Mouse (Mus musculus): ENCODE results near the gene Padi1. TPM values are rescaled to one million over a fixed set of nuclear protein-coding genes. Genes with fewer than 3 reads are reported as not detected.

Gene Padi1
- polyA plus RNA-seq, 1 experiment from 2014 or later = 0.12 TPM

GRCm38 (mm10) chr4:140776623-140777022, 69.0 kb downstream of the Padi1 start:
- Histone ChIP-seq H3K4me2 (replicated peaks) (no peak overlapping the region), H3K9me3 (no peaks in the 10 kb centered on the region), H3K27me3 (no peaks in the 10 kb centered on the region), H3K4me1 (0 out of 2 replicates have a peak, but pooled peaks cover 4% of the 10 kb centered on the region), H3K27ac (no peak overlapping the region), H3K9ac (no peak overlapping the region), H3K4me3 (no peak overlapping the region), H3K36me3 (no peaks in the 10 kb centered on the region)
- no peak for ATAC-seq (ENCODE audit: insufficient number of reproducible peaks, insufficient read depth, low FRiP score, low TSS enrichment)
- 74% methylated on average over 13 of the region's 13 CpGs for WGBS

- H3K4me2 ChIP-seq (replicated peaks) = no peak overlapping the region
- no peak overlapping the region for H3K4me3 ChIP-seq
- no peaks in the 10 kb centered on the region for H3K27me3 ChIP-seq
- no peaks in the 10 kb centered on the region for H3K36me3 ChIP-seq
- 0 out of 2 replicates have a peak, but pooled peaks cover 4% of the 10 kb centered on the region for H3K4me1 ChIP-seq
- H3K9me3 ChIP-seq = no peaks in the 10 kb centered on the region
- 89% methylated on average over 10 of the region's 10 CpGs for WGBS
- ATAC-seq (ENCODE audit: insufficient number of reproducible peaks, insufficient read depth, low FRiP score, low TSS enrichment) = no peak
- no peak overlapping the region for H3K27ac ChIP-seq
- H3K9ac ChIP-seq = no peak overlapping the region
Measured at GRCm38 (mm10) chr4:140775876-140776275, 69.7 kb downstream of the Padi1 start.

DNA sequence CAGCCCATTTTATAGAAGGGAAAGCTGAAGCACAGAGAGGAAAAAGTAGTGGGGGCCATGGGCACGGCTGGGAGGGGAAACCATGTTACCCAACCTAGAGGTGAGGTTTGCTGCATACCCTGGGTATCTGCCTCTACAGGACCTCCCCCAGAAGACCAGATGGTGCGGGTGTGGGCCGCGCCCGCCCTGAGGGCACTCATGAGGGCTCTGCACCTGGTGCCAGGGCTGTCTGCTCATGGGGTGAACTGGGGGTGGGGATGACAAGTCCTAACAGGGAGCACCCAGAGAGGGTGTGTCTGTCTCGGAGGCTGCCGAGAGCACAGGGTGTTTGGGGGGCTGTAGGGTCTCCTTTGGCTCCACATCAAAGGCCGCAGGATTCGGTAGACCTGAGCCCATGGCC, 70.7 kb downstream of the Padi1 start:
- no peak for ATAC-seq (ENCODE audit: insufficient number of reproducible peaks, insufficient read depth, low FRiP score, low TSS enrichment)
- 92% methylated on average over 9 of the region's 9 CpGs for WGBS

DNA sequence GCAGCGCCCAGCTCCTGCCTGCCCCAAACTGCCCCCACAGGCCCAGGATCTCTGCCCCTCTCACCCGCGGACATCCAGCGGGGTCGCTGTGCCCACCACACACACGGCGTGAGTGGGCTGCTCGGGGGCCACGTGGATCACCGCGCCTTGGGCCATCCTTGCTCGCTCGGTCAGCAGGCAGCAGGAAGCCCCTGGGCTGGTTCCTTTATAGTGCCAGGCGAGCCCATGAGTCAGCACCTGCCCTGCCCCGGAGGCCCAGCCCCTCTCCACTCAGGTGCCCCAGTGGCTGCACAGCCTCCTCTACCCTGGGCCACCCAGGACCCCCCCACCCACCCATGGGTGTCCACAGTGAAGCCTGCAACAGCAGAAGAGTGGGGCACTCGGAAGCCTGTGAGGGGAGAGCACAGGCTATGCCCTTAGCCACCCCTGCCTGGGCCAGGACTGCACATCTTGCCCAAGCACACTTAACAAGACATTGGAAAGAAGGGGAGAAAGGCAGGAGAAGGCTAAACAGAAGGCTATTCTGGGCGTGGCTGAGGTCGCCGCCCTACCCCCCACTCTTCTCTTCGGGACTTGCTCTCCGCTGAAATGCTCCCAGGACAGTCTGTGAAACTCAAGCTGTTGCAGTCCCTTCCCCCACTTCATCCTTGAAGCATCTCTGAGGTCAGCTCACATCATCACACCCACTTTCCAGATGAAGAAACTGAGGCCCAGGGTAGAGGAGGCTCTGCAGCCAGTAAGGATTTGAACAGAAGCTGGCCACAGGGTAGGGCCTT, 71.4 kb downstream of the Padi1 start, which contains the start of gene Padi4:
Gene Padi4 (minus strand): TSS at position 212 of the 776 bp plus-strand sequence.
- Histone ChIP-seq H3K36me3 (no peaks in the 10 kb centered on the region), H3K9me3 (no peaks in the 10 kb centered on the region), H3K27ac (no peak within 1 kb of the TSS), H3K27me3 (no peaks in the 10 kb centered on the region), H3K4me3 (no peak within 1 kb of the TSS), H3K4me1 (no peaks in the 10 kb centered on the region), H3K4me2 (replicated peaks) (no peak within 1 kb of the TSS), H3K9ac (no peak within 1 kb of the TSS)
- no peak for ATAC-seq (ENCODE audit: insufficient number of reproducible peaks, insufficient read depth, low FRiP score, low TSS enrichment)
- WGBS = 83% methylated on average over 21 of the region's 21 CpGs

More for the DNA sequence above, 70.7 kb downstream of the Padi1 start:
- no peak overlapping the region for H3K4me2 ChIP-seq (replicated peaks)
- no peak overlapping the region for H3K9ac ChIP-seq
- H3K9me3 ChIP-seq = no peaks in the 10 kb centered on the region
- no peak overlapping the region for H3K4me3 ChIP-seq
- no peaks in the 10 kb centered on the region for H3K27me3 ChIP-seq
- no peak overlapping the region for H3K27ac ChIP-seq
- 0 out of 2 replicates have a peak, but pooled peaks cover 1% of the 10 kb centered on the region for H3K4me1 ChIP-seq
- H3K36me3 ChIP-seq = no peaks in the 10 kb centered on the region

- no peaks in the 10 kb centered on the region for H3K9me3 ChIP-seq
- no peak overlapping the region for H3K4me3 ChIP-seq
- 26% methylated on average over 4 of the region's 4 CpGs for WGBS
- no peak for ATAC-seq (ENCODE audit: insufficient number of reproducible peaks, insufficient read depth, low FRiP score, low TSS enrichment)
- H3K36me3 ChIP-seq = no peaks in the 10 kb centered on the region
- no peaks in the 10 kb centered on the region for H3K4me1 ChIP-seq
- H3K27ac ChIP-seq = no peak overlapping the region
- no peaks in the 10 kb centered on the region for H3K27me3 ChIP-seq
- H3K9ac ChIP-seq = no peak overlapping the region
- no peak overlapping the region for H3K4me2 ChIP-seq (replicated peaks)
Measured at GRCm38 (mm10) chr4:140771091-140771490, 74.5 kb downstream of the Padi1 start.

GRCm38 (mm10) chr4:140770433-140770832, 75.1 kb downstream of the Padi1 start:
- Histone ChIP-seq H3K4me3 (no peak overlapping the region), H3K27ac (no peak overlapping the region), H3K9me3 (no peaks in the 10 kb centered on the region), H3K4me1 (no peaks in the 10 kb centered on the region), H3K4me2 (replicated peaks) (peak overlapping the region; percentile 32), H3K9ac (0 out of 2 replicates have a peak overlapping the region, but pooled peaks have one; percentile 9), H3K27me3 (no peaks in the 10 kb centered on the region), H3K36me3 (no peaks in the 10 kb centered on the region)
- no peak for ATAC-seq (ENCODE audit: insufficient number of reproducible peaks, insufficient read depth, low FRiP score, low TSS enrichment)
- 5% methylated on average over 13 of the region's 13 CpGs for WGBS

- no peak overlapping the region for H3K9ac ChIP-seq
- no peaks in the 10 kb centered on the region for H3K9me3 ChIP-seq
- no peaks in the 10 kb centered on the region for H3K27me3 ChIP-seq
- no peak overlapping the region for H3K4me3 ChIP-seq
- H3K4me1 ChIP-seq = no peaks in the 10 kb centered on the region
- no peak overlapping the region for H3K4me2 ChIP-seq (replicated peaks)
- no peak for ATAC-seq (ENCODE audit: insufficient number of reproducible peaks, insufficient read depth, low FRiP score, low TSS enrichment)
- no peak overlapping the region for H3K27ac ChIP-seq
- no peaks in the 10 kb centered on the region for H3K36me3 ChIP-seq
- WGBS = 88% methylated on average over 5 of the region's 5 CpGs
Measured at GRCm38 (mm10) chr4:140768973-140769372, 76.6 kb downstream of the Padi1 start.

- H3K9me3 ChIP-seq = no peaks in the 10 kb centered on the region
- 80% methylated on average over 3 of the region's 3 CpGs for WGBS
- ATAC-seq (ENCODE audit: insufficient number of reproducible peaks, insufficient read depth, low FRiP score, low TSS enrichment) = no peak
- H3K9ac ChIP-seq = no peak overlapping the region
- H3K36me3 ChIP-seq = no peaks in the 10 kb centered on the region
- H3K4me1 ChIP-seq = 0 out of 2 replicates have a peak, but pooled peaks cover 3% of the 10 kb centered on the region
- H3K4me2 ChIP-seq (replicated peaks) = no peak overlapping the region
- H3K27ac ChIP-seq = no peak overlapping the region
- H3K4me3 ChIP-seq = no peak overlapping the region
- H3K27me3 ChIP-seq = no peaks in the 10 kb centered on the region
Measured at GRCm38 (mm10) chr4:140765936-140766335, 79.6 kb downstream of the Padi1 start.

GRCm38 (mm10) chr4:140763158-140763557, 82.4 kb downstream of the Padi1 start:
- no peak overlapping the region for H3K9ac ChIP-seq

More at GRCm38 (mm10) chr4:140763158-140763557, 82.4 kb downstream of the Padi1 start:
- no peak overlapping the region for H3K4me3 ChIP-seq
- H3K36me3 ChIP-seq = no peaks in the 10 kb centered on the region
- H3K4me2 ChIP-seq (replicated peaks) = no peak overlapping the region
- H3K9me3 ChIP-seq = no peaks in the 10 kb centered on the region
- H3K4me1 ChIP-seq = peaks cover 3% of the 10 kb centered on the region
- H3K27me3 ChIP-seq = no peaks in the 10 kb centered on the region
- H3K27ac ChIP-seq = no peak overlapping the region
- 12% methylated on average over 9 of the region's 9 CpGs for WGBS
- ATAC-seq (ENCODE audit: insufficient number of reproducible peaks, insufficient read depth, low FRiP score, low TSS enrichment) = no peak

Other genes starting within 250 kb of the Padi1 start
- 17.4 and 19.7 TPM in 2 replicates for gene Arhgef10l, start 179.8 kb downstream of the Padi1 start, polyA plus RNA-seq (2016; fragmentation: Nextera tagmentation; extraction: Ambion mirVana)
- gene Rcc2, start 145.2 kb downstream of the Padi1 start, polyA plus RNA-seq (2016; fragmentation: Nextera tagmentation; extraction: Ambion mirVana) = 95.5 and 138 TPM in 2 replicates
- gene Padi6, start 103.1 kb downstream of the Padi1 start, polyA plus RNA-seq (2016; fragmentation: Nextera tagmentation; extraction: Ambion mirVana) = 0.09 TPM in 1 of 2 replicates, not detected in the other
- gene Padi4, start 71.5 kb downstream of the Padi1 start, polyA plus RNA-seq (2016; fragmentation: Nextera tagmentation; extraction: Ambion mirVana) = 0.22 TPM in 1 of 2 replicates, not detected in the other
- 0.06 and 0.08 TPM in 2 replicates for gene Padi3, start 35.1 kb downstream of the Padi1 start, polyA plus RNA-seq (2016; fragmentation: Nextera tagmentation; extraction: Ambion mirVana)
- gene Padi2, start 60.6 kb upstream of the Padi1 start, polyA plus RNA-seq (2016; fragmentation: Nextera tagmentation; extraction: Ambion mirVana) = 3.0 and 3.6 TPM in 2 replicates
- 388 and 392 TPM in 2 replicates for gene Sdhb, start 115.4 kb upstream of the Padi1 start, polyA plus RNA-seq (2016; fragmentation: Nextera tagmentation; extraction: Ambion mirVana)
- gene Atp13a2, start 141.1 kb upstream of the Padi1 start, polyA plus RNA-seq (2016; fragmentation: Nextera tagmentation; extraction: Ambion mirVana) = 56.1 and 63.3 TPM in 2 replicates
- gene Mfap2, start 164.6 kb upstream of the Padi1 start, polyA plus RNA-seq (2016; fragmentation: Nextera tagmentation; extraction: Ambion mirVana) = 646 and 656 TPM in 2 replicates
- gene Crocc, start 214.8 kb upstream of the Padi1 start, polyA plus RNA-seq (2016; fragmentation: Nextera tagmentation; extraction: Ambion mirVana) = 13.2 TPM in 2 replicates
- gene Necap2, start 232.6 kb upstream of the Padi1 start, polyA plus RNA-seq (2016; fragmentation: Nextera tagmentation; extraction: Ambion mirVana) = 79.8 and 84.5 TPM in 2 replicates
- 0.14 TPM in 1 of 2 replicates, not detected in the other for gene Spata21, start 242.6 kb upstream of the Padi1 start, polyA plus RNA-seq (2016; fragmentation: Nextera tagmentation; extraction: Ambion mirVana)